Mouse (Mus musculus) urinary bladder, adult 18-20 months (tissue): ENCODE measurements at regions not wholly inside any gene's neighbourhood (a gene's known extent, or its start where the extent isn't known, plus 50 kb on each side); places are given as distances from the start of the nearest gene placed in this dataset.

Experiments
- DNase-seq, 2 experiments: peaks; one replicate each; pipeline ENCODE4 v3.0.0; 2022; ENCODE audit warnings: low spot score in 2 of 2, mixed read lengths in 2 of 2

- DNase-seq, result no peak
Measured at GRCm38 (mm10) chr15:67901191-67901601, 1400.5 kb upstream of the Lrrc6 start.

- DNase-seq, result no peak
Measured at GRCm38 (mm10) chr15:67899772-67900171, 1399.1 kb upstream of the Lrrc6 start.

GRCm38 (mm10) chr15:67898959-67899403, 1398.3 kb upstream of the Lrrc6 start:
- DNase-seq, result peak in 1 of 2 experiments; percentile 8

- no peak for DNase-seq
Measured at GRCm38 (mm10) chr15:67892066-67892465, 1391.4 kb upstream of the Lrrc6 start.

- DNase-seq, result no peak
Measured at GRCm38 (mm10) chr15:67890612-67891304, 1390.0 kb upstream of the Lrrc6 start.

- DNase-seq, result no peak
Measured at GRCm38 (mm10) chr15:67888548-67888947, 1387.8 kb upstream of the Lrrc6 start.

- DNase-seq, result no peak
Measured at GRCm38 (mm10) chr15:67855291-67855690, 1354.6 kb upstream of the Lrrc6 start.

- DNase-seq, result no peak
Measured at GRCm38 (mm10) chr15:67850118-67850517, 1349.4 kb upstream of the Lrrc6 start.

- no peak for DNase-seq
Measured at GRCm38 (mm10) chr15:67845707-67846106, 1345.0 kb upstream of the Lrrc6 start.

- no peak for DNase-seq
Measured at GRCm38 (mm10) chr15:67840671-67841070, 1340.0 kb upstream of the Lrrc6 start.

- no peak for DNase-seq
Measured at GRCm38 (mm10) chr15:67825796-67826484, 1325.2 kb upstream of the Lrrc6 start.

- DNase-seq, result no peak
Measured at GRCm38 (mm10) chr15:67823226-67823625, 1322.5 kb upstream of the Lrrc6 start.

GRCm38 (mm10) chr15:67799871-67800270, 1299.2 kb upstream of the Lrrc6 start:
- DNase-seq, result no peak

GRCm38 (mm10) chr15:67795578-67795977, 1294.9 kb upstream of the Lrrc6 start:
- no peak for DNase-seq

- no peak for DNase-seq
Measured at GRCm38 (mm10) chr15:67792822-67793221, 1292.1 kb upstream of the Lrrc6 start.

- DNase-seq, result no peak
Measured at GRCm38 (mm10) chr15:67788587-67788986, 1287.9 kb upstream of the Lrrc6 start.

- no peak for DNase-seq
Measured at GRCm38 (mm10) chr15:67785583-67785982, 1284.9 kb upstream of the Lrrc6 start.

- no peak for DNase-seq
Measured at GRCm38 (mm10) chr15:67783754-67784153, 1283.0 kb upstream of the Lrrc6 start.

- DNase-seq, result no peak
Measured at GRCm38 (mm10) chr15:67782505-67782904, 1281.8 kb upstream of the Lrrc6 start.

GRCm38 (mm10) chr15:67780856-67781255, 1280.1 kb upstream of the Lrrc6 start:
- no peak for DNase-seq

GRCm38 (mm10) chr15:67767624-67768023, 1266.9 kb upstream of the Lrrc6 start:
- no peak for DNase-seq

- peak in 1 of 2 experiments; percentile 59 for DNase-seq
Measured at GRCm38 (mm10) chr15:67759221-67759620, 1258.5 kb upstream of the Lrrc6 start.

GRCm38 (mm10) chr15:67750582-67750981, 1249.9 kb upstream of the Lrrc6 start:
- DNase-seq, result no peak
